Mouse (Mus musculus) thymus, adult 2 months (tissue): ENCODE results near the gene Evx1.

Experiments
- CTCF ChIP-seq: fragments of 200-500 bp; IDR thresholded peaks from 2 replicates; pipeline ENCODE4 v1.5.1; 2012; ENCODE audit warnings: mild to moderate bottlenecking, control low read depth, low read length, moderate library complexity, borderline replicate concordance; ENCODE audit not compliant: control insufficient read depth, poor library complexity, insufficient read depth; ENCODE audit errors: extremely low read depth
- POLR2A ChIP-seq: fragments of 200-500 bp; IDR thresholded peaks from 2 replicates; pipeline ENCODE4 v1.6.1; 2012; ENCODE audit warnings: mild to moderate bottlenecking, low read length, control low read depth, moderate library complexity; ENCODE audit not compliant: control insufficient read depth, poor library complexity, insufficient read depth; ENCODE audit errors: extremely low read depth

DNA sequence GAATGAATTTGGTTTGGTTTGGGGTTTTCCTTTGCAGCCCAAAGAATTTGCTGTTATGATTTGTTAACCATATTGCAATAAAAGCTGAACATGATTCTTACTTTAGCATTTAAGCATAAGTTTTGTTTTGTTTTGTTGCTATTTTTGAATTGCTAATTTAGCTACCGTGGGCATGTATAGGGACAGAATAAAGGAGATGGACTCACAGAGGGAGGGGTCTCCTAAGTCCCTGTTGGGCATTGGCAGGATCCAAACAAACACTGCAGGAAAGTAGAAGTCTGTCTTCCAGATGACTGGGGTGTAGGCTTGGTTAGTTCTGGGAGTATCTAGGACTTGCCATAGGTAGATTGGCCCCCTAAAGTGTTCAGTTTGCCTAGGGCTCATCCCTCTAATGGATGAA lies 5.0 kb downstream of the Evx1 start:
- no peak for TF ChIP-seq POLR2A
- TF ChIP-seq CTCF: no peak
